Mouse (Mus musculus): ENCODE results near the gene Acaa1a.

DNA sequence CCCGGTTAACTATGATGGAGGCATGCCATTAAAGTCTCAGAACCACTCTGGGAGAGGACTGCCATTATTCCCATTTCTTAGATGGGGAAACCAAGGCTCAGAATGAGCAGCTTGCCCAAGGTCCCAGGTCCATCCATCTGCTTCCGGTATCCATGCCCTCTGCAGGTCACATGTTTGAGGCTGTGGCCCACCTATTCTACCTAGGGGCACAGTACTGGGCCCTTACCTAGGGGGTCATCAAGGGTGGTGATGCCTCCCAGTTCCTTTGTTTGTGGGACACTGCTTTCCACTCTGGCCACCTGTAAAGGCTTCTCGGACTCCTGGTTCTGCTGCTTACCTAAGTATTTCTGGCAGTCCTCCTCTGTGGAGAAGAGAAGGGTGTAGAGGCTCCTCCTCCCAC is 1.1 kb upstream of the Acaa1a start:
- TF ChIP-seq POLR2A (IDR thresholded peaks at IDR 0.05; ENCODE audit: low read depth, low read length): no peak
- TF ChIP-seq CTCF (IDR thresholded peaks at IDR 0.05; ENCODE audit: extremely low read depth, insufficient read depth, insufficient read length, insufficient replicate concordance): no peak

Data from spleen, adult 2 months (tissue).